Mouse (Mus musculus) liver, embryonic 11.5 days (tissue): ENCODE measurements at regions not wholly inside any gene's neighbourhood (a gene's known extent, or its start where the extent isn't known, plus 50 kb on each side); places are given as distances from the start of the nearest gene placed in this dataset.

Experiments
- ATAC-seq: fragments of 200-750 bp; cut with Nextera tagmentation; replicated peaks from 2 replicates; pipeline ENCODE4 v1.8.0; 2017; ENCODE audit warnings: moderate number of reproducible peaks, mild to moderate bottlenecking, moderate TSS enrichment, moderate library complexity; ENCODE audit not compliant: low FRiP score
- DNase-seq: peaks from one replicate; pipeline ENCODE4 v3.0.0-alpha.2; 2017; ENCODE audit warnings: low spot score
- H3K27ac ChIP-seq: fragments of 300-500 bp; sonication (generic); 2 replicates; pipeline ENCODE4 v1.5.1; 2014; ENCODE audit warnings: mild to moderate bottlenecking, low read depth, low read length, control low read depth
- H3K27me3 ChIP-seq: fragments of 300-500 bp; sonication (generic); replicated peaks from 2 replicates; pipeline ENCODE4 v1.6.1; 2014; ENCODE audit warnings: low read length, mixed read lengths; ENCODE audit not compliant: control insufficient read depth, insufficient read depth
- H3K36me3 ChIP-seq: fragments of 300-500 bp; sonication (generic); 2 replicates; pipeline ENCODE4 v1.6.1; 2014; ENCODE audit warnings: mild to moderate bottlenecking, low read length, moderate library complexity, mixed read lengths; ENCODE audit not compliant: control insufficient read depth, insufficient read depth
- H3K4me1 ChIP-seq: fragments of 300-500 bp; sonication (generic); replicated peaks from 2 replicates; pipeline ENCODE4 v1.6.1; 2014; ENCODE audit warnings: low read length, mixed read lengths; ENCODE audit not compliant: control insufficient read depth, insufficient read depth
- H3K4me2 ChIP-seq: fragments of 300-500 bp; sonication (generic); 2 replicates; pipeline ENCODE4 v1.6.1; 2014; ENCODE audit warnings: mild to moderate bottlenecking, control low read depth, moderate library complexity
- H3K4me3 ChIP-seq: fragments of 300-500 bp; sonication (generic); 2 replicates; pipeline ENCODE4 v1.5.1; 2014; ENCODE audit warnings: low read depth, low read length, control low read depth
- H3K9ac ChIP-seq: fragments of 300-500 bp; sonication (generic); 2 replicates; pipeline ENCODE4 v1.6.1; 2014; ENCODE audit warnings: low read depth, low read length, control low read depth
- H3K9me3 ChIP-seq: fragments of 300-500 bp; sonication (generic); 2 replicates; pipeline ENCODE4 v1.6.1; 2016; ENCODE audit warnings: low read length, inconsistent platforms, mixed read lengths; ENCODE audit not compliant: control insufficient read depth
- WGBS: fragments of 180-500 bp; shearing (Covaris S2); extraction: QIAGEN DNeasy Blood & Tissue Kit; methylation state at CpG from one replicate; pipeline ENCODE4 v1.1.7; 2014; 5-methylcytosine and 5-hydroxymethylcytosine counted together

DNA sequence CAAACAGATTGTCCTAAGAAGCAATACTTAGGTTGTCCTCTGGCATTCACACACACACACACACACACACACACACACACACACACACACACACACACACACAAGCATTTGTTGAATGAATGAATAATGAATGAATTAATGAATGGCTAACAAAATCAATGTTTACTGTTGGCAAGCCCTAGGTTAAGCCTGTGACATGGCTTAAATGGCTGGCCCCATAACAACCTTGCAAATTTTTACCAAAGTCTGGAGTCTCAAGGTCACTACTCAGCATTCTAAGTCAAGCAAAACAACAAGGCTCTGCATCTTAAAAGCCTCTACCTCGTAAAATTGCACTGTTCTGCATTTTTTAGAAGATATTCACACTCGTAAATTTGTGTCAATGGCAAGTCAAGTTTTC lies 357.1 kb downstream of the Cdk5rap2 start:
- H3K36me3 ChIP-seq, result no peaks in the 10 kb centered on the region
- WGBS, result 67% methylated on average over 2 of the region's 2 CpGs
- H3K9me3 ChIP-seq, result no peaks in the 10 kb centered on the region
- H3K27ac ChIP-seq, result no peak overlapping the region
- no peak overlapping the region for H3K9ac ChIP-seq
- ATAC-seq, result no peak
- H3K4me1 ChIP-seq, result no peaks in the 10 kb centered on the region
- no peak for DNase-seq
- H3K27me3 ChIP-seq, result no peaks in the 10 kb centered on the region
- H3K4me2 ChIP-seq, result no peak overlapping the region
- H3K4me3 ChIP-seq, result no peak overlapping the region

DNA sequence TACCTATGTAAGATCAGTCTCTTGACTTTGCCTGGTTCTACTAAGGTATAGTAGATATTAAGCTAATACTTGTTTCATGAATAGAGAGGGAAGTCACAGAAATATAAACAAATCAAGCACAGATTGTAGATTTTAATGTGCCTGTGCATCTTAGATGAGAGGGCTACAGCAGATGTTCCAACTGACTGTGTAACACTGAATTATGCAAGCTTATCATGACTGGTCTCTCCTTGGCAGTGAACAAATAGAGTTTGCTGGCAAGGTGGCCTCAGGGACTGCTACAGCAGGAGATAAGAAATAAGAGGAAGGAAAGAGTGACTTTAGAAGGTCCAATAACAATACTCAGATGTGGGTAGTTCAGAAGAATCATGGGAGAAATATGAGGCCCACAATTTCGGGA lies 372.0 kb downstream of the Cdk5rap2 start:
- H3K9me3 ChIP-seq, result no peaks in the 10 kb centered on the region
- no peak overlapping the region for H3K27ac ChIP-seq
- no peak overlapping the region for H3K4me2 ChIP-seq
- 52% methylated on average over 1 of the region's 1 CpGs for WGBS
- ATAC-seq, result no peak
- H3K36me3 ChIP-seq, result no peaks in the 10 kb centered on the region
- H3K9ac ChIP-seq, result no peak overlapping the region
- H3K4me1 ChIP-seq, result no peaks in the 10 kb centered on the region
- H3K27me3 ChIP-seq, result no peaks in the 10 kb centered on the region
- H3K4me3 ChIP-seq, result no peak overlapping the region
- no peak for DNase-seq

DNA sequence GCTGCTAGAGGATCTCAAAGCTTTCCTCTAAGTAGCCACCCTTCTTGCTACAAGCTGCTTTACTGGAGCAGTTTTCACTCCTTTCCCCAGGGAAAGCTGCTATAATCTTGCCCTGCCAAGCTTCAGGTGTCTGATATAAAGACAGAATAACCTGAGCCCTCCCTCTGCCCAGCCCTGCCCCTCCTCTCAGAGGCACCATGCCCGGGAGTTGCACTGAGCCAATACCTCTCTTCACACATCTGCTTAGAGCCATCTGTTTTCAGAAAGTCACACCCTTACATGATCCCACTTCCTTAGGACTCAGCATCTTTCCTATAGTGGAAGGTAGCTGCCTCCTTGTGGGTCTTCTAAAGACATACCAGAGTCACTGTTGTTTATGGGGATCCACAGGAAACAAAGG lies 374.3 kb downstream of the Cdk5rap2 start:
- DNase-seq (no peak), ATAC-seq (no peak)
- Histone ChIP-seq H3K9ac (no peak overlapping the region), H3K4me2 (no peak overlapping the region), H3K27me3 (no peaks in the 10 kb centered on the region), H3K27ac (no peak overlapping the region), H3K4me3 (no peak overlapping the region), H3K4me1 (no peaks in the 10 kb centered on the region), H3K9me3 (no peaks in the 10 kb centered on the region), H3K36me3 (no peaks in the 10 kb centered on the region)
- 43% methylated on average over 1 of the region's 1 CpGs for WGBS

DNA sequence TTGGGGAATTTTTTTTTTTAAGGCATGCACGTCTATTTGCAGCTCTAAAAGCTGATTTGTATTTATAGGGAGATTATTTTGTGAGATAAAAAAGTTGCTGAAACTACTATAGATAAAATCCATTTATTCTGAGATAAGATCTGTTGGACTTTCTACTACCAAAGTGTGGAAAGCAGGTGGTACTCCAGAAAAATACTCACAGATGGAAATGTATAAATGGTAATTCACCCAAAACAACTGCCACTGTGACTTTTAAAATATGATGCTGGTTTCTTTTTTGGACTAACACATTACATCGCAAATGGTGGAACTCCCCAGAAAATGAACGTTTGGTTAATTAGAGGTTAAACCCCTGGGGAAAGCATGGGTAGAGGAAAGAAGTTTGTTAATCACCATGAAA lies 377.7 kb downstream of the Cdk5rap2 start:
- H3K27me3 ChIP-seq, result no peaks in the 10 kb centered on the region
- H3K27ac ChIP-seq, result no peak overlapping the region
- no peak overlapping the region for H3K4me3 ChIP-seq
- no peaks in the 10 kb centered on the region for H3K4me1 ChIP-seq
- H3K9ac ChIP-seq, result no peak overlapping the region
- H3K4me2 ChIP-seq, result no peak overlapping the region
- WGBS, result 66% methylated on average over 3 of the region's 3 CpGs
- H3K9me3 ChIP-seq, result no peaks in the 10 kb centered on the region
- no peak for ATAC-seq
- H3K36me3 ChIP-seq, result no peaks in the 10 kb centered on the region
- no peak for DNase-seq

DNA sequence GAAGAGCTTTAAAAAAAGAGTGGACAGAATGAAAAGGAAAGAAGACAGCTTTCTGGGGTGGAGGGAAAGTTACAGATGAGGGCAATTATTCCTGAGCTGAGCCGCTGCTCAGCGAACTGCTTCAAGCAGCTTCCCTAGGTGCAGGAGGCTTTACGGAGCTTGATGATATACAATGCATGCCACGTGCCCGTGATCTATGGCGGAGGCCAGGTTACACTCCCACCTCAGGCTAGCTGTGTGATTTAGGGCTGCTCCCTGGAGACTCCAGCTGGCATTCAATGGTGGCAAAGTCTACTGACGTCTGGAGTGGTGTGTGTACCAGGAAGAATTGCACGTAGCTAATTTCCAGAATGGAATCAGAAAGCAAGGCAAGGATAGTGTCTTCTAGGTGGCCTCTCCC lies 383.4 kb downstream of the Cdk5rap2 start:
- ATAC-seq, result no peak

DNA sequence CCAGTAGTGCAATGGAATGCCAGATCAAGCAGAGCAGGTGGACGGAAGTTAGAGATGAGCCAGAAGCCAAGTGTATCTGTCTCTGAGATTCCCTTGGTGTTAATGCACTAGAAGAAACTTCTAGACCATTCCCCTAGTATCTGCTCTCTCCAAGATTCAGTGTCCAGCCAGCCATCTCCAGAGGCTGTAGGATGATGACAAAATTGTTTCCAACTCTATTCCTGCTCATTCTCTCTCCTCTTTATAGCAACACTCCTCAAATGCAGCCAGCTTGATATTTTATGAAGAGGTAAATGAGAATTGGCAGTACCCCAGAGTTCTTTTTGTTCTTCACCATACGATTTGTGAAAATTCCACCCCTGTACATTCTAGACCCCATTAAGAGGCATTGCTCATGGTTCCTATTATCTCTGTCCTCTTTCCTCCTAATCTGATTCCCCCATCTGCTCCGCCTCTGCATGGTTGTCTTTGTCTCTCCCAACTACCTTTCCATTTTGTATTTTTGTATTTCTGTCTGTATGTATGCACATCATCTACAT lies 385.3 kb downstream of the Cdk5rap2 start:
- Histone ChIP-seq H3K4me2 (no peak overlapping the region), H3K4me3 (no peak overlapping the region), H3K9ac (no peak overlapping the region), H3K36me3 (no peaks in the 10 kb centered on the region), H3K27ac (no peak overlapping the region), H3K4me1 (no peaks in the 10 kb centered on the region), H3K9me3 (no peaks in the 10 kb centered on the region), H3K27me3 (no peaks in the 10 kb centered on the region)
- 82% methylated on average over 3 of the region's 3 CpGs for WGBS
- ATAC-seq, result no peak
- DNase-seq, result no peak

More for the DNA sequence above, 383.4 kb downstream of the Cdk5rap2 start:
- Histone ChIP-seq H3K27me3 (no peaks in the 10 kb centered on the region), H3K4me1 (no peaks in the 10 kb centered on the region), H3K4me3 (no peak overlapping the region), H3K9me3 (no peaks in the 10 kb centered on the region), H3K27ac (no peak overlapping the region), H3K36me3 (no peaks in the 10 kb centered on the region), H3K4me2 (no peak overlapping the region), H3K9ac (no peak overlapping the region)
- WGBS, result 74% methylated on average over 8 of the region's 8 CpGs
- DNase-seq, result no peak

DNA sequence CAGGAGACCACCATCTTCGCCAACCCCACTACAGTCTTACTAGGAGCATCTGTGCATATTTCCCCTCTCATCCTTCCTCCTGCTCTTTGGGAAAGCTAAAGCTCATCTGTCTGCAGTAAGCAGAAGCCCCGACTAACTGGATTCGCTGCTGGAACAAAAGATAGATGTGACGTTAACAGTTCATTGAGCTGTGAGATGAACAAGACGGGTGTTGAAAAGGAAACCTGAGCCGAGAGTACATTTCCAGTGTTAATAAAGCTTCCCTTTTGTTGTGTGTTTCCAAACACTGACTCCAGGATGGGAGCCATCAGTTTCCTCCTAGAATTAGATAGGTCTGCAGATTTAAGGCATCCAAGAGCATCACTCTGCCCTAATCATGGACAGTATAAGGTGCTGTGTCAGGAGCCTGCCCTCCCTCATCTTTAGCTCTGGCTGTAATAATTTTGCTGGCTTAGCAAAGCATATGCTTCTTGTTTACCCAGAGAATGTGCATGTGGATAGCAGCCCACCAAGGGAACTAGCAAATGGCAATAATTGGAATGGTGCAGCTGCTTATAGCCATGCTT lies 389.3 kb downstream of the Cdk5rap2 start:
- Histone ChIP-seq H3K27ac (no peak overlapping the region), H3K4me1 (no peaks in the 10 kb centered on the region), H3K4me2 (no peak overlapping the region), H3K36me3 (no peaks in the 10 kb centered on the region), H3K9me3 (no peaks in the 10 kb centered on the region), H3K4me3 (no peak overlapping the region), H3K9ac (no peak overlapping the region), H3K27me3 (no peaks in the 10 kb centered on the region)
- no peak for ATAC-seq
- WGBS, result 86% methylated on average over 6 of the region's 6 CpGs
- no peak for DNase-seq

DNA sequence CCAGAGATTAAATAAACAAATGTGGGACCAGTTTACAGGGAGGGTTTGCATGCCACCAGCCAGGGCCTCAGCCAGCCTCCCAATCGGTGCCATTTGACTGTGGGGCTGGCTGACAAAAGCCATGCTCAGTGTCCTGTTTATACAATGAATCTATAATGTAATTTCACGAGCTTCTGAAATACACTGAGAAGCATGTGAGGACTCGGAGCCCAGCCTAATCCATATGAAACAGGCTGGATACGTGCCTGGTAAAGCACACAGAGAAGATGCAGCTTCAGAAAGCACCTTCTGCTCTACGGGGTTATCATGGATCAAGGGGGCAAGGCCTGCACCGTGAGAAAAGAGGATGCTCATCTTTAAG lies 398.0 kb downstream of the Cdk5rap2 start:
- Histone ChIP-seq H3K4me3 (no peak overlapping the region), H3K9ac (no peak overlapping the region), H3K27ac (no peak overlapping the region), H3K4me1 (no peaks in the 10 kb centered on the region), H3K4me2 (no peak overlapping the region), H3K9me3 (no peaks in the 10 kb centered on the region), H3K27me3 (no peaks in the 10 kb centered on the region), H3K36me3 (no peaks in the 10 kb centered on the region)
- WGBS, result 60% methylated on average over 6 of the region's 6 CpGs
- no peak for DNase-seq
- no peak for ATAC-seq

DNA sequence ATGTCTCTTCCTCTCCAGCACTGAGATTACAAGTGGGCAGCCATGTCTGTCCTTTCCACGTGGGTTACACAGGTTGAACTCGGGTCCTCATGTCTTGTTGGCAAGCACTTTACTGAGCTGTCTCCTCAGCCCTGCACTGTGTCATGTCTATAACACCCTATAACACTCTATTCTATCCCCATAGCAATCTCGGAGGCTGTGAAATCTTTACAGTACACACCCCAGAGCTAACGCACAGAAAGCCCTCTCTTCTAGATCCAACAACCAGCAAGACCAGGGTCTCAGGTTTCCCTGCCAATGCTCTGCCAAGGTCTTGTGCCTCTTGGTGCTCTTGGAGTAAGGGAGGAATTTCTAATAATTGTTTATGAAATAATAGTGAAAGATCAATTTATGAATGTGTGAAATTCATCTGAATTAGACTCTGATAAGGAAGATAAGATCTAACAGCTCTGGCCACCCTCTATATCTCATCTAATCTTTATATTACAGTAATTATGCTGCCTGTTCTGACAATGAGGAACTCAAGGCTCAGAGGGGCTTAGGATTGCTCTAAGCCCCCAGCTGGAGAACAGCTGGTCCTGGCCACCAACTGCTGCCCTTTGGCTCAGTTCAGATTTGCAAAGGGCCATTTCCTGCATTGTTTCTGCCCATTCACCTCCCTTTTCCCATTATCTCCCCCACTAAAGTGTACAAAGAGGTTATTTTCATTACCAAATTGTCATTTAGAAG lies 398.6 kb downstream of the Cdk5rap2 start:
- WGBS, result 71% methylated on average over 4 of the region's 4 CpGs
- DNase-seq (no peak), ATAC-seq (no peak)

More for the DNA sequence above, 398.6 kb downstream of the Cdk5rap2 start:
- Histone ChIP-seq H3K4me2 (no peak overlapping the region), H3K27me3 (no peaks in the 10 kb centered on the region), H3K9me3 (no peaks in the 10 kb centered on the region), H3K4me3 (no peak overlapping the region), H3K27ac (no peak overlapping the region), H3K9ac (no peak overlapping the region), H3K36me3 (no peaks in the 10 kb centered on the region), H3K4me1 (no peaks in the 10 kb centered on the region)
